Mouse (Mus musculus) kidney, embryonic 15.5 days (tissue): Measurements from ENCODE around the gene Olfr288. TPM values are rescaled to one million over a fixed set of nuclear protein-coding genes. Genes with fewer than 3 reads are reported as not detected.
A peak's percentile ranks its signal among the peaks of the same experiment; 100 is the strongest.

ENCODE experiments used
- ATAC-seq: fragments of 200-750 bp; cut with Nextera tagmentation; replicated peaks from 2 replicates; pipeline ENCODE4 v1.8.0; 2017; ENCODE audit warnings: moderate TSS enrichment; ENCODE audit not compliant: low FRiP score
- H3K27ac ChIP-seq: fragments of 300-500 bp; sonication (generic); 2 replicates; pipeline ENCODE4 v1.5.1; 2015; ENCODE audit warnings: mild to moderate bottlenecking, inconsistent platforms
- H3K27me3 ChIP-seq: fragments of 300-500 bp; sonication (generic); 2 replicates; pipeline ENCODE4 v1.6.1; 2015; ENCODE audit warnings: inconsistent platforms
- H3K36me3 ChIP-seq: fragments of 300-500 bp; sonication (generic); 2 replicates; pipeline ENCODE4 v1.6.1; 2015; ENCODE audit warnings: inconsistent platforms
- H3K4me1 ChIP-seq: fragments of 300-500 bp; sonication (generic); 2 replicates; pipeline ENCODE4 v1.6.1; 2015; ENCODE audit warnings: inconsistent platforms
- H3K4me2 ChIP-seq: fragments of 300-500 bp; sonication (generic); 2 replicates; pipeline ENCODE4 v1.6.1; 2015; ENCODE audit warnings: moderate library complexity, mild to moderate bottlenecking, inconsistent platforms
- H3K4me3 ChIP-seq: fragments of 300-500 bp; sonication (generic); replicated peaks from 2 replicates; pipeline ENCODE4 v1.5.1; 2015; ENCODE audit warnings: mild to moderate bottlenecking, inconsistent platforms
- H3K9ac ChIP-seq: fragments of 300-500 bp; sonication (generic); 2 replicates; pipeline ENCODE4 v1.6.1; 2015; ENCODE audit warnings: mild to moderate bottlenecking, inconsistent platforms
- H3K9me3 ChIP-seq: fragments of 300-500 bp; sonication (generic); replicated peaks from 2 replicates; pipeline ENCODE4 v1.6.1; 2016; ENCODE audit warnings: inconsistent platforms
- WGBS: fragments of 180-500 bp; shearing (Covaris S2); methylation state at CpG from one replicate; pipeline ENCODE4 v1.1.7; 2015; ENCODE audit warnings: mixed read lengths; 5-methylcytosine and 5-hydroxymethylcytosine counted together
- polyA plus RNA-seq: library from polyadenylated mRNA; unstranded; fragments of >200 nt; fragmentation: Nextera tagmentation; extraction: Ambion mirVana; gene quantifications from 2 replicates; pipeline ENCODE4 v1.2.1, GENCODE M21; 2015

Gene Olfr288
- polyA plus RNA-seq, 1 experiment from 2014 or later: not detected

GRCm38 (mm10) chr15:98181132-98181711 is 14.1 kb downstream of the Olfr288 start:
- Histone ChIP-seq H3K4me2 (peak overlapping the region; percentile 87), H3K4me1 (peaks cover 27% of the 10 kb centered on the region), H3K9me3 (no peaks in the 10 kb centered on the region), H3K36me3 (no peaks in the 10 kb centered on the region), H3K27me3 (peaks cover 8% of the 10 kb centered on the region; the same call in 1 of the 2 replicates), H3K27ac (peak overlapping the region; percentile 87), H3K4me3 (peak overlapping the region; percentile 58), H3K9ac (peak overlapping the region; percentile 48)
- under 1% methylated on average over 30 of the region's 30 CpGs for WGBS
- ATAC-seq: peak; percentile 98

- whole genome bisulfite sequencing: 5% methylated on average over 26 of the region's 26 CpGs
- Histone ChIP-seq H3K9ac (peak overlapping the region; percentile 48), H3K27me3 (peaks cover 14% of the 10 kb centered on the region), H3K4me1 (peaks cover 27% of the 10 kb centered on the region), H3K27ac (peak overlapping the region; percentile 87), H3K4me3 (peak overlapping the region; percentile 58), H3K9me3 (no peaks in the 10 kb centered on the region), H3K36me3 (no peaks in the 10 kb centered on the region), H3K4me2 (peak overlapping the region; percentile 87)
- ATAC-seq: no peak
Measured at GRCm38 (mm10) chr15:98180567-98181131, 14.7 kb downstream of the Olfr288 start.

GRCm38 (mm10) chr15:98177320-98177719 is 18.0 kb downstream of the Olfr288 start:
- 56% methylated on average over 3 of the region's 3 CpGs for WGBS
- Histone ChIP-seq H3K4me1 (peaks cover 20% of the 10 kb centered on the region), H3K4me2 (no peak overlapping the region), H3K27ac (no peak overlapping the region), H3K9ac (no peak overlapping the region), H3K36me3 (no peaks in the 10 kb centered on the region), H3K4me3 (no peak overlapping the region), H3K27me3 (peaks cover 33% of the 10 kb centered on the region), H3K9me3 (no peaks in the 10 kb centered on the region)
- no peak for ATAC-seq

- no peak overlapping the region for H3K9ac ChIP-seq
- H3K27me3 ChIP-seq: peaks cover 52% of the 10 kb centered on the region
- no peak overlapping the region for H3K4me2 ChIP-seq
- H3K9me3 ChIP-seq: no peaks in the 10 kb centered on the region
- H3K4me1 ChIP-seq: peaks cover 4% of the 10 kb centered on the region
- no peak for ATAC-seq
- H3K4me3 ChIP-seq: no peak overlapping the region
- no peaks in the 10 kb centered on the region for H3K36me3 ChIP-seq
- H3K27ac ChIP-seq: no peak overlapping the region
- 33% methylated on average over 8 of the region's 8 CpGs for WGBS
Measured at GRCm38 (mm10) chr15:98173821-98174220, 21.5 kb downstream of the Olfr288 start.

GRCm38 (mm10) chr15:98172113-98172512 is 23.2 kb downstream of the Olfr288 start:
- 81% methylated on average over 5 of the region's 5 CpGs for WGBS
- Histone ChIP-seq H3K27ac (no peak overlapping the region), H3K9me3 (no peaks in the 10 kb centered on the region), H3K27me3 (peaks cover 67% of the 10 kb centered on the region), H3K36me3 (no peaks in the 10 kb centered on the region), H3K4me2 (no peak overlapping the region), H3K4me1 (peaks cover 21% of the 10 kb centered on the region), H3K4me3 (no peak overlapping the region), H3K9ac (no peak overlapping the region)
- no peak for ATAC-seq

DNA sequence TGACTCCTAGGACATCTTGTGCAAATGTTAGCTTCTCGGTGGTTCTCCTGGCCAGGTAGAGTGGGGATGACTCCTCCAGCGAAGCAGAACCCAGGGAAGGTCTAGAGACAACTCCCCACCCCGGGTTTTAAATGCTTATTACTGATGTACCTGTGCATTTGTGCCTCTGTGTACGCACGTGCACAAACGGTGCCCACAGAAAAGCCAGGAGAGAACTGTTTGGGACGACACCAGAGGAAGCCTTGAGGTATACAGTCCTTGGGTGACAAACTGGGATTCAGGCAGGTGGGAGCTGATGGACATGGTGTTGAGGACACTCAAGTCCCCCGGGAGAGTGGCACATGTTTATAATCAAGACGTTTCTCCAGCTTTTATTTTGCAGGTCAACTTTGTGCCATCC is 24.4 kb downstream of the Olfr288 start:
- Histone ChIP-seq H3K9me3 (no peaks in the 10 kb centered on the region), H3K27me3 (peaks cover 75% of the 10 kb centered on the region), H3K9ac (no peak overlapping the region), H3K4me2 (no peak overlapping the region), H3K27ac (no peak overlapping the region), H3K36me3 (no peaks in the 10 kb centered on the region), H3K4me1 (peaks cover 26% of the 10 kb centered on the region), H3K4me3 (no peak overlapping the region)
- ATAC-seq: no peak
- 74% methylated on average over 9 of the region's 9 CpGs for WGBS

DNA sequence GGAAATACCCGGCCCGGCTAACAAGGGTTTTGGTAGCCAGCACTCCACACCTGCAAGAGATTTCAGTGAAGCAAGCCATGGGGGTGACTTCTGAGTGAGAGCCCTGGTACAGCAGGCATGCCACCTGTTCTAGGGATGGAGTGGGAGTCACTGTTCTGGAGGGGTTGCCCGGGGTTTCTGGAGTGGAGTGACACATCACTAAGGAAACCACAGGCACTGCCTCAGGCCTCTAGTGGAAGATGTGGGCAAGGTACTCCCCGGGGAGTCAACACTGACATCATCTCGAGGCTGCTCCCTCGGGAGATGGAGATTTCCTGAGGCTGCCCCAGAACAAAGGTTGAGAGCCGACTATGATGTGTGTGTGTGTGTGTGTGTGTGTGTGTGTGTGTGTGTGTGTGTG is 25.0 kb downstream of the Olfr288 start:
- H3K9me3 ChIP-seq: no peaks in the 10 kb centered on the region
- ATAC-seq: no peak
- H3K4me3 ChIP-seq: no peak overlapping the region
- no peak overlapping the region for H3K4me2 ChIP-seq
- H3K36me3 ChIP-seq: no peaks in the 10 kb centered on the region
- H3K9ac ChIP-seq: no peak overlapping the region
- 30% methylated on average over 7 of the region's 7 CpGs for WGBS
- no peak overlapping the region for H3K27ac ChIP-seq
- H3K4me1 ChIP-seq: peaks cover 26% of the 10 kb centered on the region
- peaks cover 76% of the 10 kb centered on the region for H3K27me3 ChIP-seq

DNA sequence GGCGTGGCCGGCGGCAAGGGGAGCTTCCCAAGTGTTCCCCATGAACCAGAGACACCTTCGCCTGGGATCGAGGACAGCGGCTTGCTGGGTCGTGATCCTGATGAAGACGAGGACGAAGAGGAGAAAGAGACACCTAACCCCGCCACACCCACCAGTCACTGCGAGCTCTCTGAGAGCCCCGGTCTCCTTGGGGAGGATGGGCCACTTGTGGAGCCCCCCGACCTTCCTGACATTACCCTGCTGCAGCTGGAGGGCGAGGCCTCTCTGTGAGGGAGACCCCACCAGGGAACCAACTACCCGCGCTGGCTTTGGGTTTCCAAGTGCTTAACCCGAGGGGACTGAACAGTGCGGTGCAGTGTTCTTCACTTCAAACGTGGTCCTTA is 26.7 kb downstream of the Olfr288 start:
- WGBS: 7% methylated on average over 19 of the region's 19 CpGs
- Histone ChIP-seq H3K4me2 (peak overlapping the region; percentile 78), H3K36me3 (no peaks in the 10 kb centered on the region), H3K4me1 (peaks cover 26% of the 10 kb centered on the region), H3K27me3 (peaks cover 78% of the 10 kb centered on the region), H3K4me3 (peak overlapping the region; percentile 45; the same call in 1 of the 2 replicates), H3K9ac (no peak overlapping the region), H3K9me3 (no peaks in the 10 kb centered on the region), H3K27ac (no peak overlapping the region)
- ATAC-seq: no peak

DNA sequence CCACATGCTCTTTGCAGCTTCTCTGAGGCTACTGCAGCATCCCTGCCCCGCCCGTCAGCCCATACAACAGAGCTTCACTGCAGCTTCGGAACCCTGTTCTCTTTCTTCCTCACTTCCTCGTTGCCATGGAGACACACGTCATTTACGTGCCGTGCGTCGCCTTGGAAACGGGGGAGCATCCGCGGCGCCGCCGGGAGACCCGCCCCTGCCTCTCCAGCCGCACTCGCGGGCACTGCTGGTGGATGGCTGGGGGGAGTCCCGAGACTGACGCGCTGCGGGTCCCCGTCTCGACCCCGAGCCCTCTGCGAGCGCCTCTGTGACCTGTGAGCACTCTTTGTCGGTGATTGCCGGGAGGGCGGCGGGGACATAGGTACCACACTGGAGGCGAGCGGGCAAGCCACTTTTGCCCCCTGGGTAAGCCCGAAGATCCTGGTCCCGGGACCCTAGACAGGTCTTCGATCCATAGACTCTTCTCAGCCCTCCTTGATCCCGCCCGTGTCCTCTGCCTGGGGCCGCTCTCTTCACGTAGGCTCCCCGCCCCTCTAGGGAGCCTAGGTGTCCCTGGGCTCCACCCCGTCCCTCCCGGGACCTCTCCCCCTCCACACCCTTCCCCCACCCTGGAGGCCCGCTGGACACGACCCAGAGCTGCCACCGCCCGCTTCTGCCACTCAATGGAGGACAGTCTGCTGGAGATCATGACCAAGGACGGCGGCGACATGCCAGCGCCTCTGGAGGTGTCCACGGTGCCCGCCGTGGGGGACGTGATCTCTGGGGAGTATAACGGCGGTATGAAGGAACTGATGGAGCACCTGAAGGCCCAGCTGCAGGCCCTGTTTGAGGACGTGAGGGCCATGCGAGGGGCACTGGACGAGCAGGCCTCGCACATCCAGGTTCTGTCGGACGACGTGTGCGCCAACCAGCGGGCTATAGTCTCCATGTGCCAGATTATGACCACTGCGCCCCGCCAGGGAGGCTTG is 27.4 kb downstream of the Olfr288 start:
- H3K27me3 ChIP-seq: peaks cover 73% of the 10 kb centered on the region
- no peak overlapping the region for H3K27ac ChIP-seq
- H3K4me3 ChIP-seq: peak overlapping the region; percentile 45
- 2% methylated on average over 64 of the region's 69 CpGs for WGBS
- no peaks in the 10 kb centered on the region for H3K9me3 ChIP-seq
- peaks cover 30% of the 10 kb centered on the region for H3K4me1 ChIP-seq
- peak; percentile 74 for ATAC-seq
- H3K4me2 ChIP-seq: peak overlapping the region; percentile 78
- no peaks in the 10 kb centered on the region for H3K36me3 ChIP-seq
- H3K9ac ChIP-seq: peak overlapping the region; percentile 41

DNA sequence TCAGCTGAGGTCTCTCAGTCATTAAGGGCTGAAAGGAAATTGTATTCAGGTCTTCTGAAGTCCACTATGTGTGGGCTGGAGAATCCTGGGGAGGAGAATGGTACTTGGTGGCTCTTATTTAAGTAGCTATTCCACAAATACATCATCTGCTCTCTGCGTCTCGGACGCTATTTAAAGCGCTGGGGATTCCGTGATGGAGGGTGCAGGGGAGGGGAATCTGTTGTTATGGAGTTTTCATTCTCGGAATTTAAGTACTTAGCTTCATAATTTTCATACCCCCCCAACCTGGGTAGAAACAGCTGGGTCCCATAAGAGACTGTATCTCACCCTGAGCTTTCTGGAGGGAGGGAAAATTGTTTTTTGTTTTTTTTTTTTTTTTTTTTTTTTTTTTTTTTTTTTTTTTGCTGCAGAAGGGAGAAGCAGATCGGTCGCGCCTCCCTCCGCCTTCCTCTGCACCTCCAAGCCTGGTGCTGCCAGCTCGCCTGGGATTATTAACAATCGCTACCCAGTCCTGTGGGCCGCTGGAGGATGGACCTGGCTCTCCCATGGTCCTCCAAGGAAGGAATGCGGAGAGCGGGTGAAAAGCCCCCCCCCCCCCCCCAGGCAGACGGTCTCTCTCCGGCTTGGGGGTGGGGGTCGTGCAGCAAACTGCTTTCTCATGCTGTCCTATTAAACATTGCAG is 28.2 kb downstream of the Olfr288 start, which contains the start of gene Ccdc184:
TSS of gene Ccdc184 (plus strand) at position 196 of the 682 bp plus-strand sequence.
- no peaks in the 10 kb centered on the region for H3K9me3 ChIP-seq
- H3K4me2 ChIP-seq: peak within 1 kb of the TSS; percentile 78
- H3K4me1 ChIP-seq: peaks cover 32% of the 10 kb centered on the region
- peak; percentile 43; the same call in 1 of the 2 replicates for ATAC-seq
- no peaks in the 10 kb centered on the region for H3K36me3 ChIP-seq
- no peak within 1 kb of the TSS for H3K27ac ChIP-seq
- peak within 1 kb of the TSS; percentile 45 for H3K4me3 ChIP-seq
- peak within 1 kb of the TSS; percentile 41 for H3K9ac ChIP-seq
- WGBS: 4% methylated on average over 18 of the region's 18 CpGs
- peaks cover 66% of the 10 kb centered on the region for H3K27me3 ChIP-seq

DNA sequence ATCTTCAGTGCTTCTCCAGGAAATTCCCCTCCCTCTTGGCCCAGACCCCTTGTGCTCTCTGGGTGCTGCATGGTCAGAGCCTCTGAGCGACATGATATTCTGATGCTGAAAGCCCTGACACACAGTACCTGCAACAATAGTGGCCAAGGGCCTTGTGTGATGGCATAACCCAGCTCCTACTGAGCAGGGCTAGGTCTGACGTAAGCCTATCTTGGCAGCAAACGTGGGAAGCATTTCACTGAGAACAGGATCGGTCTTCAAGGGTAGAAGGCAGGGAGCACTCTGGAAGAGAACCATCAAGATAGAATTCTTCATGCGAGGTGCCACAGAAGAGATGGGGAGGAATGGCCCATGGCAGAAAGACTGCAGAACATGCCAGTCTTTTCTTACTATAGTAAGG is 29.8 kb downstream of the Olfr288 start, which contains the start of gene Asb8:
TSS of gene Asb8 (minus strand) at position 101 of the 400 bp plus-strand sequence.
- Histone ChIP-seq H3K27me3 (peaks cover 59% of the 10 kb centered on the region), H3K4me1 (peaks cover 38% of the 10 kb centered on the region), H3K9me3 (no peaks in the 10 kb centered on the region), H3K4me3 (no peak within 1 kb of the TSS), H3K27ac (no peak within 1 kb of the TSS), H3K4me2 (no peak within 1 kb of the TSS), H3K36me3 (no peaks in the 10 kb centered on the region), H3K9ac (no peak within 1 kb of the TSS)
- 82% methylated on average over 5 of the region's 5 CpGs for WGBS
- ATAC-seq: no peak
